Mouse (Mus musculus) forelimb bud, embryonic 11.5 days (tissue): ENCODE data around the gene Rpl22.

Experiments
- DNase-seq: peaks from one replicate; pipeline ENCODE4 v3.0.0-alpha.2; 2012; ENCODE audit warnings: low read depth, low spot score

Gene Rpl22

DNA sequence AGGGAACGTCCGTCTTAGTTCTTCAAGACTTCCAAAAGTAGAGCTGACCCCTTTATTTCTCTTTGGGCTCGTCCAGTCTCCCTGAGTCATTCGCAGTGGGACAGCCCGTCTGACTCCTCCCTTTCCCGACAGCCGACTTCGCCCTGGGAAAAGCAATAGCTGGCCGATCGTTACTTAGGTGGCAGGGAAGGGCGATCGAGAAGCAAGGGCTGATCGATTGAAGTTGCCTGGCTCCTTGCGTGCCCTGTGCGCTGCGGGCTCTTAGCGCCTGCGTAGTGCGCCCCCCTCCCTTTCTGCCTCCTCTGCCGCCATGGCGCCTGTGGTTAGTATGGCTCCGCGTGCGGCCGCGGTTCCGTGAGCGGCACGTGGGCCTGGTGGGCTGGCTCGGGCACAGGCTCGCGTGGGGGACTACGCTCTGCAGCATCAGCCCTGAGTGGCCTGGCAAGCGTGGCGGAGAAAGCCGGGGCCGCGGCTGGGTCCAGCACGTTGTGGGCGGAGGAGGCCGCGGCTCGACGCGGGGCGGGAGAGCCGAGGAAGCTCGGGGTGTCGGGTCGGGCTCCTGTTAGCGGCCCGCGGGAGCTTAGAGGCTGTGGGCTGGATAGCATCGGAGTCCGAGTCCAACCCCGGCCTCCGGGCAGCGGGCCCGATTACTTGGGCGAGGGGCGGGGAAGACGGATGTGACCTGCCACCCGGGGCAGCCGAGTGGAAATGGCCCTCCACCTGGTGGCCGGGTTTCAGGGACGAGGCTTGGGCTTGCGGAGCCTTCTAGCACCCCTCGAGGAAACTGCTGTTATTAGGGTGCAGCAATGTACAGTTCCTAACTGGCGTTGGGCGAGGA lies at the start of gene Rpl22:
Rpl22 (plus strand) TSS at position 169 of the 838 bp plus-strand sequence.
- DNase-seq = peak; percentile 98

DNA sequence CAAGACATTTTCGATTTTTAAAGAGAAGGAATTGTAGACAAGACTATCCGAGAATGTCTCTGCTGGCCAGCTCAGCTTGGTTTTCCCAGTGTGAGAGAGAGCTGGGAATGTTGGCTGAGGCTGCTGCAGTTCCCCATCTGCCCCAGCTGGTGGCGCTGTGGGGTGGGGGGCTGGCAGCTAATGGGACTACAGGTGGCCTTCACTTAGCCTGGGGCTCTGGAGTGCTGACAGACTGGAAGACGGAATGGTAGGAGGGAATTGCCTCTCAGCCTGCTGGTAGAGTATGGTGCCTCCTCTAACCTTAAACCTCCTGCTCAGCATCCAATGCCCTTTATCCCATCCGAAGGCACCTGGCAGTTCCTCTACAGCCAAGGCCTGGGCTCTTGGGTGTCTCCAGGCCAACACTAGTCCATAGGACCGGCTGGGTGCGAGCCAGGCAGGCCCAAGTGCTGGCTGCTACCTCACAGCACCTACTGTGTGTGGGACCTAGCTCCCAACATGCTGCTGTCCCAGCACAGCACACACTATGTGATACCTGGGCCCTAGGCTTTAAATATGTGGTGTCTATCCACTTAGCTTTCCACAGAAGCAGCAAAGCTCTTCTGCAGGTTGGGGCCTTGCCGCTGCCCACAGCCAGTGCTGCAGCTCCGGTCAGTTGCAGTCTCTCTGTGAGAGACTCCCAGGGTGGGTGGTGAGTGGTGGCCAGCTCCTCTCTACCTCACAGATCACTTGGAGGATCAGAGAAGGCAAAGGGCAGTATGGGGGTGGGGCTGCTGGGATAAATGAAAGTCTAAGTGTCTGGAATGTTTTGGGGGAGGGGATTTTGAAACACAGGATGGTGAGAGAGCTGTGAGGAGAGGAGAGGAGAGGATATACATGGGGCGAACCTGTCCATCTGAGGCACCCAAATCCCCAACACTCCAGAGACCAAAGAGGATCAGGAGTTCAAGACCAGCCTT lies 48.9 kb upstream of the Rpl22 start:
- DNase-seq = no peak

DNA sequence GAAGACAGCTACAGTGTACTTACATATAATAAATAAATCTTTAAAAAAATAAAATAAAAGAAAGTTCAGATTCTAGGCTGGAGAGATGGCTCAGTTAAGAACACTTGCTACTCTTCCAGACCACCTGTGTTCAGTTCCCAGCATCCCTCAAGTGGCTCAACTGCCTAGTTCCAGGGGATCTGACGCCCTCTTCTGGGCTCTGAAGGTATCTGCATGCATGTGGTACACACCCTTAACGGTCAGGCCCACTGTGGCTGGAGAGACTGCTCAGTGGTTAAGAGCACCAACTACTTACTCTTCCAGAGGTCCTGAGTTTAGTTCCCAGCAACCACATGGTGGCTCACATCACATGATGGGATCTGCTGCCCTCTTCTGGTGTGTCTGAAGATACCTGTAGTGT lies 47.6 kb upstream of the Rpl22 start:
- no peak for DNase-seq

DNA sequence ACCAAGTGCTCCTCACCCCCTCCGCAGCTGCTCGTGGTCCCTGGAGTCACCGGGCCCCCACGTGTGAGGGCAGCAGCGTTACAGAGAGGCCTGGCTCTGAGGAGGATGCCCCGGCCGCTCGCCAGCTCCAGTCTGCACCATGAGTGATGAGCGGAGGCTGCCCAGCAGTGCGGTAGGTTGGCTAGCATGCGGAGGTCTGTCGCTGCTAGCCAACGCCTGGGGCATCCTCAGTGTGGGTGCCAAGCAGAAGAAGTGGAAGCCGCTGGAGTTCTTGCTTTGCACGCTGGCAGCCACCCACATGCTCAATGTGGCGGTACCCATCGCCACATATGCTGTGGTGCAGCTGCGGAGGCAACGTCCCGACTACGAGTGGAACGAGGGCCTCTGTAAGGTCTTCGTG lies 46.6 kb upstream of the Rpl22 start:
- DNase-seq = no peak

DNA sequence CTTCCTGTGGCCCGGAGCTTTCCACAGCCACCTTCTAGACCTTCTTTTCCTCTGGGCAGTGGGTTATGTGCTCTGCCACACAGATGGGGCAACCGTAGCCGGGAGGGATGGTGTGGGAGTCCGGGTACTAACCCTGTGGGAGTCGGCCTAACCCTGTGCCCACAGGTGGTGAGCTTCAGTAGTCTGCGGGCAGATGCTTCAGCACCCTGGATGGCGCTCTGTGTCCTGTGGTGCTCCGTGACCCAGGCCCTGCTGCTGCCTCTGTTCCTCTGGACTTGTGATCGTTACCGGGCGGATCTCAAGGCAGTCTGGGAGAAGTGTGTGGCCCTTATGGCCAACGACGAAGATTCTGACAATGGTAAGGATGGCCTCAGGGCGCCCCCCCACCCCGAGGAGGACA lies 43.9 kb upstream of the Rpl22 start:
- DNase-seq = no peak

DNA sequence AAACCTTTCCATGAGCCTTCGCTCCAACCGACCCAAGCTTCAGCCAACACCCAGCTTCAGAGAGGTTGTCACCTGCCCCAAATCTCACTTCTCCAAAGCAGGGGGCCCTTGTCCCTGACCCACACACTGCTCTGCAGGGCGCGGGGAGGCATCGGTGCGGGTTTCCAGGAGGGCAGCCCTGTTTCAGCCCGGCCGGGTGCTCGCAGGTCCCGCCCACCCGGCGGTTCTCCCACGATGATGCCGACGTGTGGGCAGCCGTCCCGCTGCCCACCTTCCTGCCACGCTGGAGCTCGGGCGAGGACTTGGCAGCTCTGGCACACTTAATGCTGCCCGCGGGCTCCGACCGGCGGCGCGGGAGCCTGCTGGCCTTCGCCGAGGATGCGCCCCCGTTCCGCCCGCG lies 42.8 kb upstream of the Rpl22 start:
- no peak for DNase-seq

DNA sequence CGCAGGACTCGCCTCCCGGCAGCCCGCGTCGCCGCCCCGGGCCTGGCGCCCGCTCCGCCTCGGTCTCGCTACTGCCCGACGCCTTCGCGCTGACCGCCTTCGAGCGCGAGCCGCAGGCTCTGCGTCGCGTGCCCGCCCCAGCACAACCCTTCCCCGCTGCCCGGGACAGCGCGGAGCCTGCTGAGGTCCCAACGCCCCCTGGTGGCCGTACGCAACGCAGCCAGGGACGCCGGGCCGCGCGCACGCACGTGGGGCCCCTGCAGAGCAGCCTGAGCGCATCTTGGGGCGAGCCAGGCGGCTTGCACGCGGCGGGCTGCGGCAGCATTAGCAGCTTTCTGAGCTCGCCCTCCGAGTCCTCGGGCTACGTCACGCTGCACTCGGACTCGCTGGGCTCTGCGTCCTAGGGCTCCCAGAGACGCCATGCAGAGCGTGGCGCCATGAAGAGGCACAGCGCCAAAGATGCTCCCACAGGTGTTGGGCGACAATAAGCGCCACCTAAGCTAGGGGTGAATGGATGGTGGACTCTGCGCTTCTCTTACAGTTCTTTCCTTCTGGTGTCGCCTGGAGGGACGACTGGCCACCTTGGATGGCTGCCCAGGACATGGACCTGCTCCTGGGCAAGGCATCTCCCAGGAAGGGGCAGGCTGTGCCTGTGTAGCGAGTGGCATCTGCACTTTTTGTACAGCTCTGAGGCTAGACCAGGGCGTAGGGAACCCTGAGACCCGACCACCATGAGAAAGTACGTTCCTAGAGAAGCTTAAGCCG lies 42.2 kb upstream of the Rpl22 start:
- DNase-seq = peak; percentile 79

DNA sequence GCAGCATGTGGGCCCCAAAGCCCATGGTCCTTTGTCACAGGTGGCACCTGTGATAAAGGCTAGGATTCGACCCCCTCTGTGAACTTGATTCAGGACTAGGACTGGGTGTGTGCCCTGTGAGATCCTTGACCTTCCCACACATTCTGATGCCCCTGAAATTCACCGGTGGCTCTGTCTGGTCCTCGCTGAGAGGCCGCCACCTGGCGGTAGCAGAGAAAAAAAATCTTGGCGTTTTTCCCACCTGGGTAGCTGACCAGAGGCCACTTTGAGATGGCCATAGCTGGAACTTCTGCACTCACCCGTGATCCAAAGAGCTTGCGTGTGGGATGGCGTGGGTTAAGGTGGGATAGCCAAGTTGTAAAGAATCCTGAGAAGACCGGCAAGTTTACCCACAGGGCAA lies 40.0 kb upstream of the Rpl22 start:
- DNase-seq = peak; percentile 49

DNA sequence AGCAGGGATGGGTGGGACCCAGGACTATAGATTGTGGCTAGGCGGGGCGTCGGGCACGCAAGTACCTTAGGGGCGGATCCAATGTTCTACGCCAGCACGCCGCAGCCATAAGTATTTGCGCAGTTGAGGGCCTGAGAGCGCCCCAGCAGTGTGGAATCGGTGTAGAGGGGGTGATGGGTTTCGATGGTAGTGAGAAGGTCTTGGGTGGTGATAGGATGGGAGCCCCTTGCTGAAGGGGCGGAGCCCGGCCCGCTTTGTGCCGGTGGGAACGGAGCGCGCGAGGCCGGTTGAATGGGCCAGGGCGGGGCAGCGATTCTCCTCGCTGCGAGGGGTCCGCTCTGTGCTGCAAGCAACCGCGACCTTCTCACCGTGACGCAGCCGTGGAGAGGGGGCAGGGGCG lies 39.4 kb upstream of the Rpl22 start:
- no peak for DNase-seq

DNA sequence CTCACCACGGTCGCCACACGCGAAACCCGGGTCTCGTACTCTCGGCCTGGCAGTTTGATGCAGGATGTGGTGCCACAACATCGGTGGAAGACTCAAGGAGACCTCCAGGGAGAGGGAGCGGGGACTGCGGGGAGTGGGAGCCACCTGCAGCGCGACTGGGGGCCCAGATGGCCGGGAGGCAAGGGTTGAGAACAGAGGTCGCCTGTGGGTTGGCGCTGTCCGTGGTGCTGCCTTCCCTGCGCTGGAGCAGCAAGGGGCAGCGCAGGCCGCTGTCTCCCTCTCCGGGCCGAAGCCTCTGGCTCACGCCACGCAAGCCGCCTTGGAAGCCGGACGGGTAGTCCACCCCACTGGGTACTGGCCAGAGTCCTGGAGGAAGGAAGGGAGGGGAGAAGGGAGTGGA lies 38.7 kb upstream of the Rpl22 start:
- DNase-seq = peak; percentile 69

DNA sequence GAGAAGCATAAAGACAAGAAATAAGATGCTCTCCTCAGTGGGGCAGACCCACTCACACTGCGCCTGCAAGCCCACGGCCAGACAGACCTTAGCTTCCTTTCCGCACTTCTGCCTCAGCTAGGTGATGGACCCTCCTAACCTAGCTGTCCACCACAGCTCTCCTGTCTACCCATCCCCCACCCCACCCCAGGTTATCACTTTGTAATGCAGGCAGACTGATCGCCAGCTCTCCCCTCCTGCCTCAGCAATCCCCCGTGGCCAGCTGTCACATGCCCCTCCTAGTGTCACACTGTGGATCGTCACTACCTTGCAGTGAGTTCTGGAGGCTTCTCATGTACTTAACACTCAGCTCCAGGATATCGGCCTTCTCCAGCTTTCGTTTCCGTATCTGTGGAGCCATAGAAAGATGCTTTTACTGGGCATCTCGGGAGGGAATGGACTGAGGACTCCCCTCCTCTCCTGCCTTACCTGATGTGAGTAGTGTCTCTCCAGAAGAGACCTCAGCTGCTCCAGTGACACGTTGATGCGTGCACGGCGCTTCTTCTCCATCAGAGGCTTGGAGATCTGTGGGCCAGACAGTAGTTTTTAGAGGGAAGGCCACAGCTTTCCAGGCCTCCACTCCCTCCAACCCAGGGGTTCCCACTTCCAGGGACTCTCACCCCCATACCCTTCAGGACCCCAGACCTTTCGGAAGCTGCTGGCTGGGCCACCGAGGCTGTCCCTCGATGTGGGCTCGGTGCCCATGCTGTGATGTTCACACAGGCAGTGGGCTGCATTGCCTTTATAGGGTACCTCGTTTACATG lies 38.0 kb upstream of the Rpl22 start:
- DNase-seq = no peak

DNA sequence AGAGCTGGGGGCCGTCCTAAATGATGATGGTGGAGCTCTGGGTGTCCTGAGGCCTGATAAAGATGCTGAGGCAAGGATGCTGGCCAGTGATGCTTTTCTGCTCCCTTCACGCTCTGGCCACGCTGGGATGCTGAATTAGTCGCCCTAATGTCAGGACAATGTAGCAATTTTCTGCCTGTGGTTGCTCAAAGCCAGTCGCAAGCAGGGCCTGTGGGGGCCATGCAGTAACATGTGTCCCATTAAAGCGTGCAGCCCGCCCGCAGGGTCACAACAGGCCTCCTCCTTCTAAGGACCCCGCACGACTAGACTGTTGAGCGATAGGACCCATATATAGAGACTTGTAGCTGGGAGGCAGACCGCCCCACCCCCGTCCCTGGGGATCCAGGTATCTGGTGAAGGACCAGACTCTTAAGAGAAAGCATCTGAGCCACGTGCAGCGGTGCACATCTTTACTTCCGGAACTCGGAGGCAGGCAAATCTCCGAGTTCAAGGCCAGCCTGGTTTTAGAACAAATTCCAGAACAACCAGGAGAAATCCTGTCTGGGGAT lies 37.1 kb upstream of the Rpl22 start:
- DNase-seq = no peak

DNA sequence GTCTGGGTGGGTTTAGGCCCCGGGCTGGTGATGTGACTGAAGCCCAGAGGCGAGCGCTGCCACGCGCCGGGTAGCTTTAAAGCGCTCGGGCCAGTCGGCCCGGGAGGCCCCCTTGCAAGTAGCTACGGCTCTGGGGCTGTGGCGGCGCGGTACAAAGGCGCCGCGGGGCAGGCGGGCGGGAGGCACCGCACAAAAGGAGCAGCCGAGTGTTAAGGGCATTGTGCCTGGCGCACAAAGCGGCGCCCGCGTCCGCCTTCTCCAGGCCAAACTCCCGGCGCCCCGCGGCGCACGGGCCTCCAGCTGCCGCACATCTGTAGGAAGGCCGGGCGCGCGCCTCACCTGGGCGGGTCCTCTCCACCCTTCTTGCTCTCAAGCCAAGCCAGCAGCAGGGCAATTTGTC lies 35.2 kb upstream of the Rpl22 start:
- DNase-seq = no peak

DNA sequence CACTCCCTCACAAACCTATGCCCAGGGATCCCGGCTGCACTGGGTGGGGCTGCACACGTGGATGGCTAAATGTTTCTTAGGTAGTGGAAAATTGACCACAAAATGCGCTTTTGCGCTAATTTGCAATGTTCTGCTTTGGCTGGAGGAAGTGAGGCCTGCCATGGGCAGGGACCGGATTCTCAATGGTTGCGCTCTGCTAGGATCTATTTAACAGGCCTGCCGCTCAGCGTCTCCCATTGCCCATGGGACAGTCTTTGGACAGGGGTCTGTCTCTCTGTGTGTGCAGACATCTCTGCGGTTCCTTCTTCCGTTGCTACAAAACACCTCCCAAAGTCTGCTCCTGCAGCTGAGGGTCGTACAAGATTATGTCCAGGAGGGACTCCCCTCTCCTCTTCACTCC lies 34.6 kb upstream of the Rpl22 start:
- DNase-seq = no peak

DNA sequence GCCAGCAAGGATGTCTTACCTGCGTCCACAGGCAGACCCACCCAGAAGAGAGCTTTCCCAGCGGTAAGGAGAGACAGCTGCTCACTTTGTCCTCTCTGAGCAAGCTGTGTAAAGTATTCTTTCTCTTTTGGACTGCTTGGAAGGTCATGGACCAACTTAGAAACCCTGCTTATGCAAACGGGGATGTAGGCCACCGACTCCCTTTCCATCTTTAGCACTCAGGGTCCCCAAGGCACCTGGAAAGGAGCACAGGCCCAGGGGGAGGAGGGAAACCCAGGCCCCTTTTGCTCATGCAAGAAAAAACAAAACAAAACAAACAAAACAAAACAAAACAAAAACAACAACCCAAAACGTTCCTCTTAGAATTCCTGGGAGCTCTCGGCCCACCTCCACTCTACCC lies 34.0 kb upstream of the Rpl22 start, which contains the start of gene Hes3:
Hes3 (minus strand) TSS at position 101 of the 400 bp plus-strand sequence.
- DNase-seq = no peak

DNA sequence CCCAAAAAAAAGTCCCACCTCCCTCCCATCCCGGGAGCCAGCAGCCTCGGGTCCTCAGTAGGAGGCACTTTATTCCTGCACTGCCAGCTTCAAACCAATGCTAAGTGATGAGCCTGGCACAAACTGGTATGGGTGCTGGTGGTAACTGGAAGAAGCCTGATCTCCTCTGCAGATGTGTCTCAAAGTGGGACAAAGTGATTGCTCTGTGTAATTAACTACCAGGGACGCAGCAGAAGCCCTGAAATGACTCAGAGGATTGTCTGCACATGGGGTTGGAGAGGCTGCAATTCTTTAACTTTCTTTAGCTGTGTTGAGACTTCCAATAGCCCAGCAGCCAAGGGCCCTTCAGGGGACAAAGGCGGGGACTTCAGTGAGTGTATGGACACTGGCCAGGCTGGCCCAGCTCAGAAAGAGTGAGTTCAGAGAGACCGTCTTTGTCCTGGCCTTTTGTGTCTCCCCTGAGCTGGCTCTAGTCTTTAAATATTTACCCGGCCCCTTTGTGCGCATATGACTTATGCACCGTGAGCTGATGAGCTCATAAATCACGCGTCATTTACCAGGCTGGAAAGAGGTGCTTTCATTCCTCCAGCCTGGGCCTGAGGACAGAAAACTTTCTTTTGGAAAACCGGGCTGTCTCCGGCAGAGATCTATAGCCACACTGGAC lies 33.3 kb upstream of the Rpl22 start:
- no peak for DNase-seq

DNA sequence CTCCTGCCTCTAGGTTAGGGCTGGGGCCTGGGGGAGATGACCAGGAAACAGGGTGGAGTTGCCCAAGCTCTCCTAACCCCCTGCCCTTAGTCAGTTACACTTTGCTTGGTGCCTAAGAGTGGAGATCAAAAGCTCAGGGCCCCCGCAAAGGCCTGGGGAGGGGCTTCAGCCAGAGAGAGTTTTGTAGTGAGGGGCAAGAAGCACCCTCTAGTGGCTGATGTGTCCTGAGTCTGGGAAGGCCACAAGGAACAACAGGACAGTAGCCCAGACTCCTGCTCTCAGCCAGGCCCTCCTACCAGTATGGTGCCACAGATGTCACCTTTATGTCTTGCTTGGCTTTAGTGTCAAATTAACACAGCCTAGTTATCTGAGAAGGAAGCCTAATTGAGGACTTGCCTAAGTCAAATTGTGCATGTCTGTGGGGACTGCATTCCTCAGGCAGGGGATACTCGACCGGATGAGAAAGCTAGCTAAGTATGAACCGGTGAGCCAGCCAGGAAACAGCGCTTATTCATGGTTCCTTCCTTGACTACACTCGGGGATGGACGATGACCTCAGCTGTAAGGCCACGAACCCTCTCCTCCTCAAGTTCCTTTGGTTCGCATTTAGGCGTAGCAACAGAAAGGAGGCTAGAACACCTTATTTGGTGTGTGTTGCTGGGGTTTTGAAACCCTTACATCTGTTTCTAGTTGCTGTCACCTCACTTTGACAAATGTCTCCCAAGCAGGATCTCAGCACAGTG lies 31.2 kb upstream of the Rpl22 start:
- DNase-seq = no peak

DNA sequence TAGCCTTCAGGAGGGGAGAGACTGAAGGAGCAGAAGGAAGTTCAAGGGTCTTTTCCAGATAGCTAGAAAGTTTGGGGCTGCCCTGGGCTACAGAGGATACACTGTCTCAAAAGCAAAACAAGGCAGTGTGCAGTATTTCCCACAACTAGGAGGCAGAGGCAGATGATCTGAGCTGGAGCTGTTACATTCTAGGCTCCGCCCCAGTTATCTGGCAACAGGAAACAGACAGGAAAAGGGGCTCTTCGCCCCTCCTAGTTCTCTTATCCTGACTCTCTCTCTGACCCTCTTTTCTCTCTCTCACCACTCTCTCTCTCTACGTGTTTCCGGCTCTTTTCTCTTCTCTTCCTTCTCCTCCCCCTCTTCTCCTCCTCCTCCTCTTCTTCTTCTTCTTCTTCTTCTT lies 29.6 kb upstream of the Rpl22 start:
- DNase-seq = no peak

DNA sequence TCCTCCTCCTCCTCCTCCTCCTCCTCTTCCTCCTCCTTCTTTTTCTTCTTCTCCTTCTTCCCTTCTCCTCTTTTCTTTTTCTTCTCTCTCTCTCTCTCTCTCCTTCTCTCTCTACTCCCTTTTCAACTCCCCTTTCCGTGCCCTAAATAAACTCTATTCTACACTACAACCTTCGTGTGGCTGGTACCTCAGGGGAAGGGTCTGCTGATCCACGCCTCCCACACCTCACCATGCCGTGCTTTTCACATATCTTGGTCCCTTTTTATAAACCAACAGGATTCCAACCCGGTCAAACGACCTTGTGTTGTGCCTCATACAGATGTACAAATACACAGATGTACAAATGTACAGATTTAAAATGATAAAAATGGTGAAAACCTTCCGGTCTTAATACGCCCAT lies 29.2 kb upstream of the Rpl22 start:
- no peak for DNase-seq
